Mouse (Mus musculus) midbrain, embryonic 16.5 days (tissue): ENCODE results near the gene Lmo7. TPM values are rescaled to one million over a fixed set of nuclear protein-coding genes. Genes with fewer than 3 reads are reported as not detected.

Experiments used
- ATAC-seq: fragments of 200-750 bp; cut with Nextera tagmentation; 2 replicates; pipeline ENCODE4 v1.8.0; 2017; ENCODE audit warnings: moderate TSS enrichment
- H3K27ac ChIP-seq: fragments of 300-500 bp; sonication (generic); 2 replicates; pipeline ENCODE4 v1.5.1; 2014; ENCODE audit warnings: mild to moderate bottlenecking, low read length, mixed read lengths
- H3K27me3 ChIP-seq: fragments of 300-500 bp; sonication (generic); 2 replicates; pipeline ENCODE4 v1.6.1; 2014; ENCODE audit warnings: low read depth, low read length, mixed read lengths; ENCODE audit not compliant: control insufficient read depth, insufficient read depth
- H3K36me3 ChIP-seq: fragments of 300-500 bp; sonication (generic); 2 replicates; pipeline ENCODE4 v1.6.1; 2014; ENCODE audit warnings: mild to moderate bottlenecking, low read length, moderate library complexity, mixed read lengths; ENCODE audit not compliant: control insufficient read depth, insufficient read depth
- H3K4me1 ChIP-seq: fragments of 300-500 bp; sonication (generic); 2 replicates; pipeline ENCODE4 v1.6.1; 2014; ENCODE audit warnings: mild to moderate bottlenecking, low read length, mixed read lengths; ENCODE audit not compliant: control insufficient read depth, insufficient read depth
- H3K4me2 ChIP-seq: fragments of 300-500 bp; sonication (generic); 2 replicates; pipeline ENCODE4 v1.6.1; 2014; ENCODE audit warnings: mild to moderate bottlenecking, low read length, mixed read lengths
- H3K4me3 ChIP-seq: fragments of 300-500 bp; sonication (generic); 2 replicates; pipeline ENCODE4 v1.5.1; 2014; ENCODE audit warnings: low read depth, mild to moderate bottlenecking, low read length, moderate library complexity, mixed read lengths
- H3K9ac ChIP-seq: fragments of 300-500 bp; sonication (generic); 2 replicates; pipeline ENCODE4 v1.6.1; 2014; ENCODE audit warnings: low read depth, low read length, mixed read lengths
- H3K9me3 ChIP-seq: fragments of 300-500 bp; sonication (generic); replicated peaks from 2 replicates; pipeline ENCODE4 v1.6.1; 2014; ENCODE audit warnings: mild to moderate bottlenecking, low read length, mixed read lengths; ENCODE audit not compliant: control insufficient read depth, poor library complexity, severe bottlenecking
- WGBS: fragments of 180-500 bp; shearing (Covaris S2); extraction: QIAGEN DNeasy Blood & Tissue Kit; methylation state at CpG from one replicate; pipeline ENCODE4 v1.1.7; 2014; 5-methylcytosine and 5-hydroxymethylcytosine counted together
- polyA plus RNA-seq: library from polyadenylated mRNA; unstranded; fragments of >200 nt; fragmentation: Nextera tagmentation; extraction: Ambion mirVana; gene quantifications from 2 replicates; pipeline ENCODE4 v1.2.1, GENCODE M21; 2015

Lmo7 gene
- polyA plus RNA-seq, 1 experiment from 2014 or later: 3.8 TPM

GRCm38 (mm10) chr14:101927646-101928244 is 198.0 kb downstream of the Lmo7 start:
- Histone ChIP-seq H3K9me3 (no peaks in the 10 kb centered on the region), H3K27me3 (no peaks in the 10 kb centered on the region), H3K4me2 (no peak overlapping the region), H3K4me3 (no peak overlapping the region), H3K4me1 (0 out of 2 replicates have a peak, but pooled peaks cover 4% of the 10 kb centered on the region), H3K27ac (no peak overlapping the region), H3K9ac (no peak overlapping the region), H3K36me3 (no peaks in the 10 kb centered on the region)
- ATAC-seq: no peak
- WGBS: 61% methylated on average over 12 of the region's 12 CpGs

DNA sequence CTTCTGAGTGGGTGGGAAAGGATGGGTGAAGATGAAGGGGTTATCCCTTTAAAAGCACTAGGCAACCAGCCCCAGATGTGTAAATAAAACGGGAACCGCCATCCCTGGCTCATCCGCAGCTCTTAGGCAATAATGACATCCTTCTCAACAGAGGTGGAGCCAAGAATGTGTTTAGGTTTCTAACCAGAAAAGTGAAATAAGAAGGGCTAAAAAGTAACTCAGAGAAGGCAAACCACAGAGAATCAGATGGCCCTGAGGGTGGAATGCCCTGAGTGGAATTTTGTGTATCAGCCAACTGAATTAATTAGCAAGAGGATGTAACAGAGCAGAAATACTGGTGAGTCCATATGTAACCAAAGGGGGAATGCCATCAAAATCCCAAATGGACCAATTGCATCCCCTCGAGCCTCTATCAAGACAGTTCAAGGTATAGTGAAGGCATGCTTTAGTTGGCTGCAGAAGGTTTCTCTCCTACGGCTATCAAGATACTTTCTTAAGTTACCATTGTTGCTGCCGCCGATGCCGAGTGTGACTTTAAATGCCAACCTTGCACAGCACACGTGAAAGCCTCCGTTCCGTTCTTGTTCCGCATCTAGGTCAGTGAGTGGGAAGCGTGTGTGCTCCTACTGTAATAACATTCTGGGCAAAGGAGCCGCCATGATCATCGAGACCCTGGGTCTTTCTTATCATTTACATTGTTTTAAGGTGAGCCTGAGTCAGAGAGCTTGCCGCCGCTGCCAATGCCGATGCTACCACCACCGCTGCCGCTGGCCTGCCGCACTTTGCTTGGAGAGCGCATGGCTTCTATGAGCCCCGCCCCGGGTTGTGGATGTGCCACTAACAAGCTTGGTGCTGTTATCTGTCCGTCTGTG is 201.1 kb downstream of the Lmo7 start:
- ATAC-seq: no peak
- Histone ChIP-seq H3K36me3 (no peaks in the 10 kb centered on the region), H3K27me3 (no peaks in the 10 kb centered on the region), H3K27ac (no peak overlapping the region), H3K4me3 (no peak overlapping the region), H3K4me2 (no peak overlapping the region), H3K9me3 (no peaks in the 10 kb centered on the region), H3K4me1 (0 out of 2 replicates have a peak, but pooled peaks cover 4% of the 10 kb centered on the region), H3K9ac (no peak overlapping the region)
- 96% methylated on average over 25 of the region's 25 CpGs for WGBS

DNA sequence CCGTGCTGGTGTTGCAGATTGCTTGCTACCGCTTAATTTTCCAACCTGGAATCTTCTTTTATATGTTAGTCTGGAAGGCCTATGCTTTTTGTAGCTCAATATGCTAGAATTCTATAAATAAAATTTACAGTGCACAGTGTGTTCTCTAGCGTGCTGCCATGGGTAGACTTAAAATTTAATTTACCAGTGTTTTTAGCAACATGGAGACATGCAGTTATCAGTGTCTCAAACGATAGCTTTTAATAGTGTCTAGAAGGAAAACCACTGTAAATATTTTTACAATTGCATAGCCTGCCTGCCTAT is 201.6 kb downstream of the Lmo7 start:
- H3K9ac ChIP-seq: no peak overlapping the region
- WGBS: 94% methylated on average over 4 of the region's 4 CpGs
- no peak for ATAC-seq

DNA sequence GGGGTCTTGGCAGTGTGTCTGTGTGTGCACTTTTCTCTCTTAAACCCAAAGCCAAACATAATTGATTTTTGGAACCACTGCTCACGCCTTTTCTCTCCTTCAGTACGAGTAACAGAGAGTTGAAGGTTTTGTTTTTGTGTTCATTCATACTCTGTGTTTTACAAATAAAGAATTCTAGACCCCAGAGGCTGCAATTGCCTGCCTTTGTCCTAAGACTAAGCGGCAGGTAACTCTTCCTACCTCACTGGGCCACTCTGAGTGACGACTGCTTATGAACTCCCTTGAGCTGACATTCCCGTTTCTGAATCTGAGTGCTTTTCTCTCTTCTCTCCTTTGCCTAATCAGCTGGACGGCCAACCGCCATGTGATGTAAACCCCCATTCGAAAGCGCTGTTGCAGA is 203.8 kb downstream of the Lmo7 start:
- Histone ChIP-seq H3K9me3 (no peaks in the 10 kb centered on the region), H3K36me3 (no peaks in the 10 kb centered on the region), H3K27me3 (no peaks in the 10 kb centered on the region), H3K27ac (no peak overlapping the region), H3K4me3 (no peak overlapping the region), H3K4me1 (no peaks in the 10 kb centered on the region), H3K9ac (no peak overlapping the region), H3K4me2 (no peak overlapping the region)
- WGBS: 74% methylated on average over 9 of the region's 9 CpGs
- ATAC-seq: no peak

More for the DNA sequence above, 201.6 kb downstream of the Lmo7 start:
- Histone ChIP-seq H3K36me3 (no peaks in the 10 kb centered on the region), H3K9me3 (no peaks in the 10 kb centered on the region), H3K27ac (no peak overlapping the region), H3K27me3 (no peaks in the 10 kb centered on the region), H3K4me1 (0 out of 2 replicates have a peak, but pooled peaks cover 4% of the 10 kb centered on the region), H3K4me2 (no peak overlapping the region), H3K4me3 (no peak overlapping the region)

- H3K4me2 ChIP-seq: peak overlapping the region; percentile 44
- WGBS: 6% methylated on average over 4 of the region's 4 CpGs
- no peaks in the 10 kb centered on the region for H3K36me3 ChIP-seq
- ATAC-seq: peak; percentile 59
- H3K4me3 ChIP-seq: no peak overlapping the region
- H3K27me3 ChIP-seq: no peaks in the 10 kb centered on the region
- no peak overlapping the region for H3K27ac ChIP-seq
- H3K9me3 ChIP-seq: no peaks in the 10 kb centered on the region
- H3K9ac ChIP-seq: no peak overlapping the region
- no peaks in the 10 kb centered on the region for H3K4me1 ChIP-seq
These were observed 213.2 kb downstream of the Lmo7 start for GRCm38 (mm10) chr14:101942971-101943370.

DNA sequence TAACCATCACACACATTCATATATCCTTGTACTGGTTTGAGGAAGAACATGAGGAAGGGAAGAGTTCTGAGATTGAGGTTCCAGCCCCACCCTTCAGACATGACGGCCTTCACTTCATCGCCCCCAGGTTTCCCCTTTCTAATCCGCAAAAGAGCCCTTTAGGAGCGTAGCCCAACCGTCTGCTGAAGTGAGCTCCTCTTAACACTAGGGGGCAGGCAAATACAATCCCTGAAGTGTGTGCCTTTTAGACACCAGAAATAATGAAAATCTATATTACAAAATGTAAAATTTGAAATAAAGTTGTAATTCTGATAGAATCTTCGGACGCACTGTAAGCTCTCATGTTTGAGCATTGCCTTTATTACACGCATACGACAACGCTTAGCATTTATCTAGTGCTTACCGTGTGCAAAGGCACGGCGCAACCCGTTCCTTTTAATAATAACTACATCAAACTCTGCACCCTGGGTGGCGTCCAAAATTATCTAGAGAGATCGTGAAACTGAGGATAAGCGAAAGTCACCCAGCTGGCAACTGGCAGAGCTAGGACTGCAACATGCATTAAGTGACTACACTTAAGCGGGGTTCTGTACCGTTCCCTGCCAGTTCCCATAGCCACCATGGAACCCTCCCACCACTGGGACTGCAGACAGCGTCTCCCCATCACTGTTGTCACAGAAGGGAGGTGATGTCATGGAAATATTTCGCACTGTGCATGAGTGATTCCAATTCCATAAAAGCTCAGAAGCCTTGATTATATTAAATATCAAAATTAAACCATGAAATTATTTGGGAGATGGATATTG is 217.2 kb downstream of the Lmo7 start:
- no peak overlapping the region for H3K9ac ChIP-seq
- WGBS: 48% methylated on average over 21 of the region's 21 CpGs
- no peaks in the 10 kb centered on the region for H3K9me3 ChIP-seq
- H3K4me1 ChIP-seq: no peaks in the 10 kb centered on the region
- no peaks in the 10 kb centered on the region for H3K36me3 ChIP-seq
- H3K27ac ChIP-seq: no peak overlapping the region
- peak; percentile 77 for ATAC-seq
- peak overlapping the region; percentile 7; the same call in 1 of the 2 replicates for H3K4me2 ChIP-seq
- no peaks in the 10 kb centered on the region for H3K27me3 ChIP-seq
- no peak overlapping the region for H3K4me3 ChIP-seq

DNA sequence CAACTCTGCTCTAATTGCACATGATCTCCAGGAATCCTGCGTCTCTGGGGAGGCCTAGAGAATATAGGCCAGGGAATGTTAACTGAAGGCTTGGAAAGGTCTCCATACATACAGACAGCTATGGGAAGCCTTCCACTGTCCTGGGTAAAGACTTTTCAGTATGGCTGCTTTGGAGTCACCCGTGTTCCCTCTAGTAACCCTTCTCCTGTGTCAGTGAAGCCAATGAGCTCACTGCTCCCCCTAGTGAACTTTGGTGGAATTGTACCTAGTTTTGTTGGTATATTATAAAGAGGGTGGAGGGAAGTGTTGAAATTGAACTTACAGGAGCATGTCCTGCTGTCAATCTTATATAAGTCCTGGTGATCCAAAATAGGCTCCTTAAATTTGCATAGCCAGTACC is 219.4 kb downstream of the Lmo7 start:
- Histone ChIP-seq H3K4me3 (no peak overlapping the region), H3K4me2 (no peak overlapping the region), H3K27ac (no peak overlapping the region), H3K36me3 (no peaks in the 10 kb centered on the region), H3K27me3 (no peaks in the 10 kb centered on the region), H3K9ac (no peak overlapping the region), H3K4me1 (no peaks in the 10 kb centered on the region), H3K9me3 (no peaks in the 10 kb centered on the region)
- 47% methylated on average over 2 of the region's 2 CpGs for WGBS
- ATAC-seq: no peak

GRCm38 (mm10) chr14:101951107-101951506 is 221.3 kb downstream of the Lmo7 start:
- ATAC-seq: no peak
- Histone ChIP-seq H3K27me3 (no peaks in the 10 kb centered on the region), H3K36me3 (no peaks in the 10 kb centered on the region), H3K9me3 (no peaks in the 10 kb centered on the region), H3K4me3 (no peak overlapping the region), H3K27ac (no peak overlapping the region), H3K4me2 (no peak overlapping the region), H3K9ac (no peak overlapping the region), H3K4me1 (no peaks in the 10 kb centered on the region)
- 57% methylated on average over 6 of the region's 6 CpGs for WGBS
